Mouse (Mus musculus): ENCODE data around the gene Trappc1. TPM values are rescaled to one million over a fixed set of nuclear protein-coding genes. Genes with fewer than 3 reads are reported as not detected.
A peak's percentile ranks its signal among the peaks of the same experiment; 100 is the strongest.

The Trappc1 gene
- polyA plus RNA-seq, 1 experiment from 2014 or later, result 179 TPM

GRCm38 (mm10) chr11:69331929-69332405 lies 8.2 kb downstream of the Trappc1 start:
- no peaks in the 10 kb centered on the region for H3K9me3 ChIP-seq
- H3K27ac ChIP-seq, result 0 out of 2 replicates have a peak overlapping the region, but pooled peaks have one; percentile 38
- H3K4me1 ChIP-seq, result peaks cover 16% of the 10 kb centered on the region
- no peaks in the 10 kb centered on the region for H3K36me3 ChIP-seq
- H3K27me3 ChIP-seq (replicated peaks), result peaks cover 11% of the 10 kb centered on the region
- WGBS, result 1% methylated on average over 24 of the region's 24 CpGs
- H3K4me2 ChIP-seq (replicated peaks), result peak overlapping the region; percentile 70
- peak overlapping the region; percentile 38 for H3K4me3 ChIP-seq
- peak; percentile 48 for ATAC-seq (ENCODE audit: low FRiP score, low read depth)
- peak overlapping the region; percentile 56 for H3K9ac ChIP-seq

GRCm38 (mm10) chr11:69332713-69333253 lies 9.0 kb downstream of the Trappc1 start:
- no peak for ATAC-seq (ENCODE audit: low FRiP score, low read depth)
- Histone ChIP-seq H3K27ac (no peak overlapping the region), H3K9ac (0 out of 2 replicates have a peak overlapping the region, but pooled peaks have one; percentile 56), H3K4me2 (replicated peaks) (peak overlapping the region; percentile 70), H3K4me3 (no peak overlapping the region), H3K27me3 (replicated peaks) (peaks cover 3% of the 10 kb centered on the region; the same call in 1 of the 2 replicates), H3K9me3 (no peaks in the 10 kb centered on the region), H3K36me3 (no peaks in the 10 kb centered on the region), H3K4me1 (peaks cover 13% of the 10 kb centered on the region)
- WGBS, result 15% methylated on average over 8 of the region's 8 CpGs

GRCm38 (mm10) chr11:69333922-69334321 lies 10.1 kb downstream of the Trappc1 start:
- ATAC-seq (ENCODE audit: low FRiP score, low read depth), result no peak
- no peak overlapping the region for H3K4me3 ChIP-seq
- peaks cover 13% of the 10 kb centered on the region for H3K4me1 ChIP-seq
- no peaks in the 10 kb centered on the region for H3K27me3 ChIP-seq (replicated peaks)
- no peak overlapping the region for H3K9ac ChIP-seq
- H3K4me2 ChIP-seq (replicated peaks), result no peak overlapping the region
- WGBS, result 70% methylated on average over 3 of the region's 3 CpGs
- no peak overlapping the region for H3K27ac ChIP-seq
- H3K9me3 ChIP-seq, result no peaks in the 10 kb centered on the region
- H3K36me3 ChIP-seq, result no peaks in the 10 kb centered on the region

- no peak overlapping the region for H3K27ac ChIP-seq
- no peak overlapping the region for H3K4me2 ChIP-seq (replicated peaks)
- 69% methylated on average over 4 of the region's 4 CpGs for WGBS
- peaks cover 14% of the 10 kb centered on the region for H3K4me1 ChIP-seq
- no peak overlapping the region for H3K4me3 ChIP-seq
- peak overlapping the region; percentile 9; the same call in 1 of the 2 replicates for H3K9ac ChIP-seq
- no peak for ATAC-seq (ENCODE audit: low FRiP score, low read depth)
- H3K36me3 ChIP-seq, result no peaks in the 10 kb centered on the region
- peaks cover 3% of the 10 kb centered on the region; the same call in 1 of the 2 replicates for H3K27me3 ChIP-seq (replicated peaks)
- H3K9me3 ChIP-seq, result no peaks in the 10 kb centered on the region
Measured at GRCm38 (mm10) chr11:69334796-69335195, 11.0 kb downstream of the Trappc1 start.

- 2% methylated on average over 99 of the region's 99 CpGs for WGBS
- Histone ChIP-seq H3K9me3 (no peaks in the 10 kb centered on the region), H3K27me3 (replicated peaks) (peaks cover 3% of the 10 kb centered on the region; the same call in 1 of the 2 replicates), H3K4me2 (replicated peaks) (peak within 1 kb of the TSS; percentile 80), H3K36me3 (peaks cover 29% of the 10 kb centered on the region), H3K9ac (peak within 1 kb of the TSS; percentile 72), H3K27ac (peak within 1 kb of the TSS; percentile 72; the same call in 1 of the 2 replicates), H3K4me1 (peaks cover 17% of the 10 kb centered on the region), H3K4me3 (peak within 1 kb of the TSS; percentile 57)
- peak; percentile 90 for ATAC-seq (ENCODE audit: low FRiP score, low read depth)
Measured at GRCm38 (mm10) chr11:69340161-69341131, 16.7 kb downstream of the Trappc1 start, which contains the start of gene Rnf227. TSS of gene Rnf227 (plus strand) at chr11:69340461.

GRCm38 (mm10) chr11:69346441-69346840 lies 22.7 kb downstream of the Trappc1 start:
- Histone ChIP-seq H3K4me3 (no peak overlapping the region), H3K4me2 (replicated peaks) (no peak overlapping the region), H3K4me1 (peaks cover 2% of the 10 kb centered on the region), H3K9ac (no peak overlapping the region), H3K27me3 (replicated peaks) (no peaks in the 10 kb centered on the region), H3K9me3 (no peaks in the 10 kb centered on the region), H3K27ac (no peak overlapping the region), H3K36me3 (peaks cover 89% of the 10 kb centered on the region)
- WGBS, result 90% methylated on average over 25 of the region's 26 CpGs
- ATAC-seq (ENCODE audit: low FRiP score, low read depth), result no peak

- WGBS, result 88% methylated on average over 5 of the region's 5 CpGs
- H3K4me3 ChIP-seq, result no peak overlapping the region
- H3K9me3 ChIP-seq, result no peaks in the 10 kb centered on the region
- H3K27me3 ChIP-seq (replicated peaks), result no peaks in the 10 kb centered on the region
- peaks cover 99% of the 10 kb centered on the region for H3K36me3 ChIP-seq
- no peak overlapping the region for H3K4me2 ChIP-seq (replicated peaks)
- no peak overlapping the region for H3K9ac ChIP-seq
- H3K4me1 ChIP-seq, result no peaks in the 10 kb centered on the region
- H3K27ac ChIP-seq, result no peak overlapping the region
- no peak for ATAC-seq (ENCODE audit: low FRiP score, low read depth)
Measured at GRCm38 (mm10) chr11:69356544-69356943, 32.8 kb downstream of the Trappc1 start.

- Histone ChIP-seq H3K4me2 (replicated peaks) (no peak overlapping the region), H3K36me3 (peaks cover 97% of the 10 kb centered on the region), H3K4me3 (no peak overlapping the region), H3K9me3 (no peaks in the 10 kb centered on the region), H3K27ac (no peak overlapping the region), H3K9ac (no peak overlapping the region), H3K4me1 (peaks cover 2% of the 10 kb centered on the region; the same call in 1 of the 2 replicates), H3K27me3 (replicated peaks) (no peaks in the 10 kb centered on the region)
- WGBS, result 91% methylated on average over 12 of the region's 12 CpGs
- no peak for ATAC-seq (ENCODE audit: low FRiP score, low read depth)
Measured at GRCm38 (mm10) chr11:69357690-69358089, 33.9 kb downstream of the Trappc1 start.

- no peak overlapping the region for H3K27ac ChIP-seq
- H3K4me1 ChIP-seq, result peaks cover 27% of the 10 kb centered on the region
- 62% methylated on average over 7 of the region's 7 CpGs for WGBS
- peaks cover 69% of the 10 kb centered on the region for H3K36me3 ChIP-seq
- H3K27me3 ChIP-seq (replicated peaks), result no peaks in the 10 kb centered on the region
- ATAC-seq (ENCODE audit: low FRiP score, low read depth), result no peak
- H3K4me2 ChIP-seq (replicated peaks), result no peak overlapping the region
- no peak overlapping the region for H3K4me3 ChIP-seq
- H3K9me3 ChIP-seq, result no peaks in the 10 kb centered on the region
- no peak overlapping the region for H3K9ac ChIP-seq
Measured at GRCm38 (mm10) chr11:69362021-69362420, 38.2 kb downstream of the Trappc1 start.

GRCm38 (mm10) chr11:69362479-69362878 lies 38.7 kb downstream of the Trappc1 start:
- Histone ChIP-seq H3K4me3 (no peak overlapping the region), H3K27ac (no peak overlapping the region), H3K4me2 (replicated peaks) (no peak overlapping the region), H3K36me3 (peaks cover 64% of the 10 kb centered on the region), H3K9me3 (no peaks in the 10 kb centered on the region), H3K9ac (no peak overlapping the region), H3K4me1 (peaks cover 29% of the 10 kb centered on the region), H3K27me3 (replicated peaks) (no peaks in the 10 kb centered on the region)
- no peak for ATAC-seq (ENCODE audit: low FRiP score, low read depth)
- 90% methylated on average over 2 of the region's 2 CpGs for WGBS

GRCm38 (mm10) chr11:69364376-69364775 lies 40.6 kb downstream of the Trappc1 start:
- no peaks in the 10 kb centered on the region for H3K9me3 ChIP-seq
- H3K27me3 ChIP-seq (replicated peaks), result no peaks in the 10 kb centered on the region
- H3K4me1 ChIP-seq, result peaks cover 37% of the 10 kb centered on the region
- no peak overlapping the region for H3K27ac ChIP-seq
- peak overlapping the region; percentile 90 for H3K4me2 ChIP-seq (replicated peaks)
- ATAC-seq (ENCODE audit: low FRiP score, low read depth), result no peak
- WGBS, result 61% methylated on average over 8 of the region's 8 CpGs
- peaks cover 46% of the 10 kb centered on the region for H3K36me3 ChIP-seq
- H3K9ac ChIP-seq, result no peak overlapping the region
- H3K4me3 ChIP-seq, result no peak overlapping the region

- Histone ChIP-seq H3K9ac (0 out of 2 replicates have a peak overlapping the region, but pooled peaks have one; percentile 70), H3K4me3 (peak overlapping the region; percentile 99), H3K4me2 (replicated peaks) (peak overlapping the region; percentile 90), H3K36me3 (peaks cover 40% of the 10 kb centered on the region), H3K27ac (peak overlapping the region; percentile 95), H3K4me1 (peaks cover 39% of the 10 kb centered on the region), H3K9me3 (no peaks in the 10 kb centered on the region), H3K27me3 (replicated peaks) (no peaks in the 10 kb centered on the region)
- ATAC-seq (ENCODE audit: low FRiP score, low read depth), result peak; percentile 49
- WGBS, result under 1% methylated on average over 6 of the region's 6 CpGs
Measured at GRCm38 (mm10) chr11:69364910-69365309, 41.1 kb downstream of the Trappc1 start.

Data from neural tube, embryonic 12.5 days (tissue).